Mouse (Mus musculus): ENCODE data around the gene Lrp5. TPM values are rescaled to one million over a fixed set of nuclear protein-coding genes. Genes with fewer than 3 reads are reported as not detected.
A peak's percentile ranks its signal among the peaks of the same experiment; 100 is the strongest.

The Lrp5 gene
- polyA plus RNA-seq, 1 experiment from 2014 or later = 11.3 TPM

- H3K9me3 ChIP-seq (ENCODE audit: control insufficient read depth, low read depth, low read length) = no peaks in the 10 kb centered on the region
- WGBS = 91% methylated on average over 8 of the region's 8 CpGs
- no peak overlapping the region for H3K4me3 ChIP-seq (ENCODE audit: low read depth, low read length)
- H3K27me3 ChIP-seq (ENCODE audit: control insufficient read depth, insufficient read depth, low read length) = no peaks in the 10 kb centered on the region
- H3K4me2 ChIP-seq (replicated peaks; ENCODE audit: low read depth, low read length) = no peak overlapping the region
- no peak for ATAC-seq (ENCODE audit: insufficient number of reproducible peaks, insufficient read depth, low FRiP score, low read depth)
- no peak overlapping the region for H3K9ac ChIP-seq (replicated peaks; ENCODE audit: low read depth, low read length)
- no peaks in the 10 kb centered on the region for H3K4me1 ChIP-seq (ENCODE audit: control insufficient read depth, insufficient read depth, low read length)
- no peak overlapping the region for H3K27ac ChIP-seq (ENCODE audit: low read length)
- peaks cover 34% of the 10 kb centered on the region for H3K36me3 ChIP-seq (ENCODE audit: control insufficient read depth, insufficient read depth, low read length)
These were observed 58.1 kb downstream of the Lrp5 start for GRCm38 (mm10) chr19:3628223-3628622.

- no peak for ATAC-seq (ENCODE audit: insufficient number of reproducible peaks, insufficient read depth, low FRiP score, low read depth)
- no peak overlapping the region for H3K27ac ChIP-seq (ENCODE audit: low read length)
These were observed 61.3 kb downstream of the Lrp5 start for GRCm38 (mm10) chr19:3625111-3625510.

GRCm38 (mm10) chr19:3623824-3624223 is 62.5 kb downstream of the Lrp5 start:
- peak; percentile 47; the same call in 1 of the 2 replicates for ATAC-seq (ENCODE audit: insufficient number of reproducible peaks, insufficient read depth, low FRiP score, low read depth)
- no peaks in the 10 kb centered on the region for H3K27me3 ChIP-seq (ENCODE audit: control insufficient read depth, insufficient read depth, low read length)
- H3K36me3 ChIP-seq (ENCODE audit: control insufficient read depth, insufficient read depth, low read length) = peaks cover 57% of the 10 kb centered on the region

More at GRCm38 (mm10) chr19:3625111-3625510, 61.3 kb downstream of the Lrp5 start:
- Histone ChIP-seq H3K4me3 (ENCODE audit: low read depth, low read length) (no peak overlapping the region), H3K4me1 (ENCODE audit: control insufficient read depth, insufficient read depth, low read length) (no peaks in the 10 kb centered on the region), H3K9ac (replicated peaks; ENCODE audit: low read depth, low read length) (no peak overlapping the region), H3K9me3 (ENCODE audit: control insufficient read depth, low read depth, low read length) (no peaks in the 10 kb centered on the region), H3K27me3 (ENCODE audit: control insufficient read depth, insufficient read depth, low read length) (no peaks in the 10 kb centered on the region), H3K4me2 (replicated peaks; ENCODE audit: low read depth, low read length) (no peak overlapping the region), H3K36me3 (ENCODE audit: control insufficient read depth, insufficient read depth, low read length) (peaks cover 53% of the 10 kb centered on the region)
- WGBS = 79% methylated on average over 7 of the region's 7 CpGs

GRCm38 (mm10) chr19:3623294-3623693 is 63.1 kb downstream of the Lrp5 start:
- Histone ChIP-seq H3K4me3 (ENCODE audit: low read depth, low read length) (no peak overlapping the region), H3K27ac (ENCODE audit: low read length) (no peak overlapping the region), H3K4me2 (replicated peaks; ENCODE audit: low read depth, low read length) (no peak overlapping the region), H3K27me3 (ENCODE audit: control insufficient read depth, insufficient read depth, low read length) (no peaks in the 10 kb centered on the region), H3K36me3 (ENCODE audit: control insufficient read depth, insufficient read depth, low read length) (peaks cover 55% of the 10 kb centered on the region), H3K4me1 (ENCODE audit: control insufficient read depth, insufficient read depth, low read length) (no peaks in the 10 kb centered on the region), H3K9me3 (ENCODE audit: control insufficient read depth, low read depth, low read length) (peaks cover 5% of the 10 kb centered on the region; the same call in 1 of the 2 replicates), H3K9ac (replicated peaks; ENCODE audit: low read depth, low read length) (no peak overlapping the region)
- no peak for ATAC-seq (ENCODE audit: insufficient number of reproducible peaks, insufficient read depth, low FRiP score, low read depth)
- WGBS = 96% methylated on average over 4 of the region's 4 CpGs

More at GRCm38 (mm10) chr19:3623824-3624223, 62.5 kb downstream of the Lrp5 start:
- no peak overlapping the region for H3K4me2 ChIP-seq (replicated peaks; ENCODE audit: low read depth, low read length)
- H3K9ac ChIP-seq (replicated peaks; ENCODE audit: low read depth, low read length) = no peak overlapping the region
- H3K4me3 ChIP-seq (ENCODE audit: low read depth, low read length) = no peak overlapping the region
- no peaks in the 10 kb centered on the region for H3K4me1 ChIP-seq (ENCODE audit: control insufficient read depth, insufficient read depth, low read length)
- H3K9me3 ChIP-seq (ENCODE audit: control insufficient read depth, low read depth, low read length) = peaks cover 5% of the 10 kb centered on the region; the same call in 1 of the 2 replicates
- WGBS = 72% methylated on average over 5 of the region's 5 CpGs
- no peak overlapping the region for H3K27ac ChIP-seq (ENCODE audit: low read length)

- H3K9me3 ChIP-seq (ENCODE audit: control insufficient read depth, low read depth, low read length) = peaks cover 5% of the 10 kb centered on the region; the same call in 1 of the 2 replicates
These were observed 65.5 kb downstream of the Lrp5 start for GRCm38 (mm10) chr19:3620871-3621270.

GRCm38 (mm10) chr19:3619359-3619758 is 67.0 kb downstream of the Lrp5 start:
- H3K9me3 ChIP-seq (ENCODE audit: control insufficient read depth, low read depth, low read length) = peaks cover 5% of the 10 kb centered on the region; the same call in 1 of the 2 replicates
- no peak overlapping the region for H3K27ac ChIP-seq (ENCODE audit: low read length)
- ATAC-seq (ENCODE audit: insufficient number of reproducible peaks, insufficient read depth, low FRiP score, low read depth) = no peak
- H3K27me3 ChIP-seq (ENCODE audit: control insufficient read depth, insufficient read depth, low read length) = no peaks in the 10 kb centered on the region
- 87% methylated on average over 2 of the region's 2 CpGs for WGBS
- H3K36me3 ChIP-seq (ENCODE audit: control insufficient read depth, insufficient read depth, low read length) = peaks cover 69% of the 10 kb centered on the region
- H3K4me3 ChIP-seq (ENCODE audit: low read depth, low read length) = no peak overlapping the region
- no peak overlapping the region for H3K4me2 ChIP-seq (replicated peaks; ENCODE audit: low read depth, low read length)
- no peaks in the 10 kb centered on the region for H3K4me1 ChIP-seq (ENCODE audit: control insufficient read depth, insufficient read depth, low read length)
- H3K9ac ChIP-seq (replicated peaks; ENCODE audit: low read depth, low read length) = no peak overlapping the region

More at GRCm38 (mm10) chr19:3620871-3621270, 65.5 kb downstream of the Lrp5 start:
- Histone ChIP-seq H3K4me2 (replicated peaks; ENCODE audit: low read depth, low read length) (no peak overlapping the region), H3K9ac (replicated peaks; ENCODE audit: low read depth, low read length) (no peak overlapping the region), H3K27ac (ENCODE audit: low read length) (no peak overlapping the region), H3K4me3 (ENCODE audit: low read depth, low read length) (no peak overlapping the region), H3K4me1 (ENCODE audit: control insufficient read depth, insufficient read depth, low read length) (no peaks in the 10 kb centered on the region), H3K36me3 (ENCODE audit: control insufficient read depth, insufficient read depth, low read length) (peaks cover 58% of the 10 kb centered on the region), H3K27me3 (ENCODE audit: control insufficient read depth, insufficient read depth, low read length) (no peaks in the 10 kb centered on the region)
- no peak for ATAC-seq (ENCODE audit: insufficient number of reproducible peaks, insufficient read depth, low FRiP score, low read depth)
- WGBS = 96% methylated on average over 10 of the region's 10 CpGs

- H3K4me2 ChIP-seq (replicated peaks; ENCODE audit: low read depth, low read length) = no peak overlapping the region
- H3K27ac ChIP-seq (ENCODE audit: low read length) = no peak overlapping the region
- no peak overlapping the region for H3K4me3 ChIP-seq (ENCODE audit: low read depth, low read length)
- ATAC-seq (ENCODE audit: insufficient number of reproducible peaks, insufficient read depth, low FRiP score, low read depth) = no peak
- H3K9ac ChIP-seq (replicated peaks; ENCODE audit: low read depth, low read length) = no peak overlapping the region
- no peaks in the 10 kb centered on the region for H3K27me3 ChIP-seq (ENCODE audit: control insufficient read depth, insufficient read depth, low read length)
- WGBS = 95% methylated on average over 10 of the region's 10 CpGs
- H3K36me3 ChIP-seq (ENCODE audit: control insufficient read depth, insufficient read depth, low read length) = peaks cover 61% of the 10 kb centered on the region
- H3K9me3 ChIP-seq (ENCODE audit: control insufficient read depth, low read depth, low read length) = no peaks in the 10 kb centered on the region
- no peaks in the 10 kb centered on the region for H3K4me1 ChIP-seq (ENCODE audit: control insufficient read depth, insufficient read depth, low read length)
These were observed 72.4 kb downstream of the Lrp5 start for GRCm38 (mm10) chr19:3613991-3614390.

GRCm38 (mm10) chr19:3612534-3613273 is 73.7 kb downstream of the Lrp5 start:
- Histone ChIP-seq H3K36me3 (ENCODE audit: control insufficient read depth, insufficient read depth, low read length) (peaks cover 55% of the 10 kb centered on the region), H3K9ac (replicated peaks; ENCODE audit: low read depth, low read length) (no peak overlapping the region), H3K4me3 (ENCODE audit: low read depth, low read length) (no peak overlapping the region), H3K9me3 (ENCODE audit: control insufficient read depth, low read depth, low read length) (no peaks in the 10 kb centered on the region), H3K27ac (ENCODE audit: low read length) (no peak overlapping the region), H3K4me1 (ENCODE audit: control insufficient read depth, insufficient read depth, low read length) (no peaks in the 10 kb centered on the region), H3K4me2 (replicated peaks; ENCODE audit: low read depth, low read length) (no peak overlapping the region), H3K27me3 (ENCODE audit: control insufficient read depth, insufficient read depth, low read length) (no peaks in the 10 kb centered on the region)
- 83% methylated on average over 4 of the region's 4 CpGs for WGBS
- ATAC-seq (ENCODE audit: insufficient number of reproducible peaks, insufficient read depth, low FRiP score, low read depth) = no peak
